8 mouse cellular contexts compared by ENCODE assay signal in the genomic region with DNA sequence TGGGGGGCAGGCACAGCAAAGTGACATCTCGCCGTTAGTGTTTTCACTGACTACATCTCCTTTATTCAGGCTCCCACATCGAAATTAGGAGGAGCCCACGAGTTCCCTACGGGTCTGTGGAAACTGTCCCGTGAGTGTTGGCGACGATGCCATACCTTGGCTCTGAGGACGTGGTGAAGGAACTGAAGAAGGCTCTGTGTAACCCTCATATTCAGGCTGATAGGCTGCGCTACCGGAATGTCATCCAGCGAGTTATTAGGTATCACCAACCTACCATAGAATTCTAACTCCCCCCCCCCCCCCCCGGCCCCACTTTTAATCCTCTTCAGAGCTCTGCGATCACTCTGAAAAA. TPM values are rescaled to one million over a fixed set of nuclear protein-coding genes. Genes with fewer than 3 reads are reported as not detected.
DNase-seq lines count a peak whose midpoint lies in the region; ATAC-seq and TF ChIP-seq lines count a peak whose summit lies in the region.

No protein-coding gene starts in this region.

- H3K9me3 ChIP-seq in heart, embryonic 11.5 days (replicated peaks; ENCODE audit: control insufficient read depth, low read length), result no peaks in the 10 kb centered on the region
- H3K9me3 ChIP-seq in ES-E14 (ENCODE audit: control insufficient read depth, insufficient read depth, low read depth, low read length), result no peaks in the 10 kb centered on the region
- no peaks in the 10 kb centered on the region for H3K9me3 ChIP-seq in megakaryocyte, embryonic 14.5 days

- in situ Hi-C loops in ES-E14 (cut with MboI; ENCODE audit: low sequenced_read_pairs in 2 of 2, unreplicated experiment in 2 of 2), result no loop called here

- H3K4me1 ChIP-seq in heart, embryonic 11.5 days (ENCODE audit: control insufficient read depth, insufficient read depth, low read length), result peaks cover 3% of the 10 kb centered on the region; the same call in 1 of the 2 replicates
- H3K4me1 ChIP-seq in ES-E14 (ENCODE audit: control insufficient read depth in 2 of 2, insufficient read depth in 2 of 2, low read length in 2 of 2, poor library complexity in 1 of 2), result no peaks in the 10 kb centered on the region; a peak in 1 of 4 replicates
- H3K4me1 ChIP-seq in megakaryocyte, embryonic 14.5 days, result peaks cover 65% of the 10 kb centered on the region

- peak overlapping the region; percentile 64 for H3K4me2 ChIP-seq in heart, embryonic 11.5 days

- H3K36me3 ChIP-seq in heart, embryonic 11.5 days (ENCODE audit: control insufficient read depth, insufficient read depth, low read length), result peaks cover 6% of the 10 kb centered on the region
- no peaks in the 10 kb centered on the region for H3K36me3 ChIP-seq in ES-E14 (ENCODE audit: control insufficient read depth, insufficient read depth, low read length, poor library complexity, severe bottlenecking)
- peaks cover 65% of the 10 kb centered on the region for H3K36me3 ChIP-seq in megakaryocyte, embryonic 14.5 days (replicated peaks; ENCODE audit: low read length)

- H3K4me3 ChIP-seq in heart, embryonic 11.5 days (ENCODE audit: low read depth, low read length), result peak overlapping the region; percentile 88
- peak overlapping the region; percentile 77 to 91 for H3K4me3 ChIP-seq in ES-E14 (ENCODE audit: insufficient read depth in 1 of 2, low read depth in 1 of 2, low read length in 2 of 2, poor library complexity in 1 of 2, severe bottlenecking in 1 of 2)
- H3K4me3 ChIP-seq in megakaryocyte, embryonic 14.5 days (replicated peaks), result peak overlapping the region; percentile 97

- intact Hi-C loops in heart, postnatal 25 days (cut with DNase I), result loop anchor here (1.0 to 5.0 kb wide), 2 partner anchors 18 to 57 kb away; partner anchors contain the start of gene Hipk1
- intact Hi-C loops in left cerebral cortex, postnatal 4 days (cut with DNase I), result no loop called here

- DNase-seq in heart, postnatal 25 days (ENCODE audit: low spot score), result no peak
- DNase-seq in ES-E14 (ENCODE audit: low read depth, low spot score), result no peak
- DNase-seq in embryo, embryonic 10.5 days (ENCODE audit: low spot score), result no peak
- DNase-seq in right cerebral cortex, postnatal 36 days (ENCODE audit: low spot score in 2 of 2), result no peak
- no peak for DNase-seq in left cerebral cortex, postnatal 4 days

- ATAC-seq in heart, embryonic 11.5 days (replicated peaks; ENCODE audit: insufficient number of reproducible peaks, low FRiP score, low TSS enrichment), result peak; percentile 49
- ATAC-seq in granulocyte monocyte progenitor cell, adult 5-6 weeks (replicated peaks; ENCODE audit: poor library complexity, severe bottlenecking), result peak; percentile 21

- no peaks in the 10 kb centered on the region for H3K27me3 ChIP-seq in heart, embryonic 11.5 days (ENCODE audit: control insufficient read depth, insufficient read depth, low read length)
- H3K27me3 ChIP-seq in megakaryocyte, embryonic 14.5 days (replicated peaks), result no peaks in the 10 kb centered on the region

- H3K9ac ChIP-seq in heart, embryonic 11.5 days (ENCODE audit: low read depth, low read length), result peak overlapping the region; percentile 90
- peak overlapping the region; percentile 80 for H3K9ac ChIP-seq in ES-E14 (ENCODE audit: insufficient read depth, low read depth, low read length, poor library complexity, severe bottlenecking)

- peak overlapping the region; percentile 93 for H3K27ac ChIP-seq in heart, embryonic 11.5 days (ENCODE audit: low read depth, low read length)
- H3K27ac ChIP-seq in ES-E14 (ENCODE audit: insufficient read depth, low read depth, low read length, poor library complexity, severe bottlenecking), result peak overlapping the region; percentile 37; the same call in 1 of the 2 replicates

- 1% methylated on average over 14 of the region's 14 CpGs for WGBS in heart, embryonic 11.5 days (ENCODE audit: insufficient replicate concordance)

TF ChIP-seq in ES-E14, 5 proteins besides CTCF, POLR2A, EP300 and RAD21:
- TF ChIP-seq CHD2 (IDR thresholded peaks at IDR 0.05; ENCODE audit: low read depth, low read length) (no peak), ZC3H11A (IDR thresholded peaks at IDR 0.05; ENCODE audit: borderline replicate concordance, low read depth, low read length) (no peak), HCFC1 (IDR thresholded peaks at IDR 0.05; ENCODE audit: borderline replicate concordance, insufficient read depth, low read length) (no peak), MAFK (IDR thresholded peaks at IDR 0.05; ENCODE audit: insufficient read depth, low read depth, low read length) (no peak), ZNF384 (IDR thresholded peaks at IDR 0.05; ENCODE audit: low read depth, low read length) (no peak)

RNA-seq across cellular contexts. Expression of gene Gm43064, which starts 0.4 kb away (rescaled TPM):
- 0.18 and 0.19 TPM in 2 replicates for polyA plus RNA-seq in heart, embryonic 11.5 days (2014; fragmentation: Nextera tagmentation; extraction: Ambion mirVana)
- not detected for total RNA-seq in heart, postnatal 25 days (2021)
- 0.32 and 0.76 TPM in 2 replicates for total RNA-seq in ES-E14 (2012; rRNA removed)
- total RNA-seq in granulocyte monocyte progenitor cell, adult 5-6 weeks (2014; fragmentation: Nextera tagmentation), result 2.2 TPM in 1 of 2 replicates, not detected in the other
- 0.47 and 1.0 TPM in 2 replicates for total RNA-seq in granulocyte monocyte progenitor cell, adult 5-6 weeks (2017)
- not detected in 2 replicates for polyA plus RNA-seq in megakaryocyte, embryonic 14.5 days (2012; ENCODE audit: insufficient read depth, low replicate concordance)
- not detected for total RNA-seq in left cerebral cortex, postnatal 4 days (2021)

RNA-seq across cellular contexts. Expression of gene Ap4b1, which starts 0.5 kb away (rescaled TPM):
- 17.5 and 20.4 TPM in 2 replicates for polyA plus RNA-seq in heart, embryonic 11.5 days (2014; fragmentation: Nextera tagmentation; extraction: Ambion mirVana)
- 10 to 100 TPM; 11.7 to 14.9 TPM for total RNA-seq in heart, postnatal 25 days (2021)
- total RNA-seq in ES-E14 (2012; rRNA removed), result 10.1 and 12.8 TPM in 2 replicates
- 15.6 and 19.6 TPM in 2 replicates for total RNA-seq in granulocyte monocyte progenitor cell, adult 5-6 weeks (2014; fragmentation: Nextera tagmentation)
- total RNA-seq in granulocyte monocyte progenitor cell, adult 5-6 weeks (2017), result 17.9 and 19.9 TPM in 2 replicates
- polyA plus RNA-seq in megakaryocyte, embryonic 14.5 days (2012; ENCODE audit: insufficient read depth, low replicate concordance), result 2.8 and 3.6 TPM in 2 replicates
- 10 to 100 TPM; 14.0 to 16.7 TPM for total RNA-seq in left cerebral cortex, postnatal 4 days (2021)

RNA-seq across cellular contexts. Expression of gene Dclre1b, which starts 0.5 kb away (rescaled TPM):
- 23.4 and 27.5 TPM in 2 replicates for polyA plus RNA-seq in heart, embryonic 11.5 days (2014; fragmentation: Nextera tagmentation; extraction: Ambion mirVana)
- total RNA-seq in heart, postnatal 25 days (2021), result 1 to 10 TPM; 7.3 to 8.6 TPM
- 7.1 and 8.2 TPM in 2 replicates for total RNA-seq in ES-E14 (2012; rRNA removed)
- 33.9 and 39.8 TPM in 2 replicates for total RNA-seq in granulocyte monocyte progenitor cell, adult 5-6 weeks (2014; fragmentation: Nextera tagmentation)
- total RNA-seq in granulocyte monocyte progenitor cell, adult 5-6 weeks (2017), result 17.1 and 21.2 TPM in 2 replicates
- polyA plus RNA-seq in megakaryocyte, embryonic 14.5 days (2012; ENCODE audit: insufficient read depth, low replicate concordance), result 3.1 and 10.5 TPM in 2 replicates
- 10 to 100 TPM; 10.3 to 10.7 TPM for total RNA-seq in left cerebral cortex, postnatal 4 days (2021)

RNA-seq across cellular contexts. Expression of gene Hipk1, which starts 18.4 kb away (rescaled TPM):
- 12.2 and 12.7 TPM in 2 replicates for polyA plus RNA-seq in heart, embryonic 11.5 days (2014; fragmentation: Nextera tagmentation; extraction: Ambion mirVana)
- total RNA-seq in heart, postnatal 25 days (2021), result 100 to 1,000 TPM in 1 of 2 experiments, 10 to 100 TPM in 1; 90.0 to 101 TPM
- 20.2 and 21.8 TPM in 2 replicates for total RNA-seq in ES-E14 (2012; rRNA removed)
- total RNA-seq in granulocyte monocyte progenitor cell, adult 5-6 weeks (2014; fragmentation: Nextera tagmentation), result 96.0 and 111 TPM in 2 replicates
- 56.8 and 59.0 TPM in 2 replicates for total RNA-seq in granulocyte monocyte progenitor cell, adult 5-6 weeks (2017)
- polyA plus RNA-seq in megakaryocyte, embryonic 14.5 days (2012; ENCODE audit: insufficient read depth, low replicate concordance), result 23.3 and 49.7 TPM in 2 replicates
- total RNA-seq in left cerebral cortex, postnatal 4 days (2021), result 10 to 100 TPM; 66.7 to 69.9 TPM

RNA-seq across cellular contexts. Expression of gene Bcl2l15, which starts 22.6 kb away (rescaled TPM):
- 0.36 and 0.66 TPM in 2 replicates for polyA plus RNA-seq in heart, embryonic 11.5 days (2014; fragmentation: Nextera tagmentation; extraction: Ambion mirVana)
- not detected for total RNA-seq in heart, postnatal 25 days (2021)
- 0.90 and 1.4 TPM in 2 replicates for total RNA-seq in ES-E14 (2012; rRNA removed)
- not detected in 2 replicates for total RNA-seq in granulocyte monocyte progenitor cell, adult 5-6 weeks (2014; fragmentation: Nextera tagmentation)
- total RNA-seq in granulocyte monocyte progenitor cell, adult 5-6 weeks (2017), result not detected in 2 replicates
- not detected in 2 replicates for polyA plus RNA-seq in megakaryocyte, embryonic 14.5 days (2012; ENCODE audit: insufficient read depth, low replicate concordance)
- total RNA-seq in left cerebral cortex, postnatal 4 days (2021), result under 1 TPM in 1 of 2 experiments, not detected in 1; 0.76 TPM
